Mouse (Mus musculus) kidney, adult 9 months (tissue): ENCODE results near the gene Pradc1.

ENCODE experiments used
- DNase-seq: peaks from one replicate; pipeline ENCODE4 v3.0.0; 2022

The Pradc1 gene

GRCm38 (mm10) chr6:85451664-85452410 is at the start of gene Pradc1:
TSS of gene Pradc1 (minus strand) at chr6:85451970.
- peak; percentile 99 for DNase-seq

DNA sequence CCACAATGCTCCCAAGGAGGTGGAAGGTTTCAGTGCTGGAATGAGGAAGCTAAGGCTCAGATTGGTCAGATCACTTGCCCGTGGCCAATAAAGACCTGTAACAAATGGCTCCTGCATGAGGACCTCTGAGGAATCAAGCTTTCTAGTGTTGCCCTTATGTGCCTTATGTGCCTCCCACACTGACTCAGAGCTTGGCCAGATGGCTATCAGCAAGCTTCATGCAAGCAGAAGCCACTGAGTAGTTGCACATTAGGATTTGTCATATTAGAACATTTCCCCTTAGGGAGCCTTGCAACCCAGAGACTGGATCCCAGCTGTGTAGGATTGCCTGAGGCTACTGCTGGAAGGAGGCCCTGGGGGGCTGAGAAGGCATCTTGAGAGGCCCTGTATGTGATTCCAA is 48.6 kb upstream of the Pradc1 start:
- no peak for DNase-seq

DNA sequence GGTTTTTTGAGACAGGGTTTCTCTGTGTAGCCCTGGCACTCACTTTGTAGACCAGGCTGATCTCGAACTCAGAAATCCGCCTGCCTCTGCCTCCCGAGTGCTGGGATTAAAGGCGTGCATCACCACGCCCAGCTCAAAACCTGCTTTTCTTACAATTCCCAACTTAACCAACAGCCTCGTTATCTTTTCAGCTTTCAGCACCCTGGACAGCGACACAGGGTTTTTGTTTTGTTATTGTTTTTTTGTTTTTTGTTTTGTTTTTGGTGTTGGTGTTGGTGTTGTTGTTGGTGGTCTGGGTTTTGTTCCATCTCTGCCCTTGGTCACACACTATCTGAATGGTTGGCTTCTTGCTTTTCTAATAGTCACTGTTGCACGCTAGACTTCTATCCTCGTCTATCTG is 46.4 kb upstream of the Pradc1 start:
- DNase-seq: no peak

DNA sequence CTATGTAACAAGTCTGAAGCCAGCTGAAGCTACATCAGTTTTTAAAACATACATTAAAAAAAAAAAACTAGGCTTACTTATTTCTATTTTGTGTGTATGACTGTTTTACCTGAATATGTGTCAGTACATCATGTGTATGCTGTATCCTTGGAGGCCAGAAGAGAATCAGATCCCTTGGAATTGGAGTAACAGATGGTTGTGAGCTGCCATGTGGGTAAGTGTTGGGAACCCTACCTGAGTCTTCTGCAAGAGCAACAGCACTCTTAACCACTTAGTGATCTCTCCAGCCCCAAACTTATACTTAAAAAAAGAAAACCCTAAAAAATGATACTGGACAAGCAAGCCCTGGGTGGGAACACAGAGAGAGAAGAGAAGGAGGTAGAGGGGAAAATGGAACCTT is 45.2 kb upstream of the Pradc1 start:
- DNase-seq: no peak

GRCm38 (mm10) chr6:85491606-85492005 is 39.8 kb upstream of the Pradc1 start:
- DNase-seq: no peak

GRCm38 (mm10) chr6:85490252-85490651 is 38.5 kb upstream of the Pradc1 start:
- DNase-seq: no peak

DNA sequence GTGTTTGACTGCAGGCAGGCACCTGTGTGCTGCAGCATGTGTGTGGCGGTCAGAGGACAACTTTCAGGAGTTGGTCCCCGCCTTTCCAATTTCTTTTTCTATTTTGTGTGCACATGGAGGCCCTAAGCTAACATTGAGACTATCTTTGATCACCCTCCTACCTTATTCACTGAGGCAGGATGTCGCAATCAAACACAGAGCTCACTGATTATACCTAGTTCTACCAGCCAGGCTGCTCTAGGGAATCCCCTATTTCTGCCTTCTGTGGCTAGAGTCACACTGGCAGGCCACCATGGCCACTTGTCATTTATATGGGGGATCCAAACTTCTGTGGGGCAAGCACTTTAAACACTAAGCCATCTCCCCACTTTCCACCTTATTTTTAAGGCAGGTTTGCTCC is 37.9 kb upstream of the Pradc1 start:
- DNase-seq: no peak

DNA sequence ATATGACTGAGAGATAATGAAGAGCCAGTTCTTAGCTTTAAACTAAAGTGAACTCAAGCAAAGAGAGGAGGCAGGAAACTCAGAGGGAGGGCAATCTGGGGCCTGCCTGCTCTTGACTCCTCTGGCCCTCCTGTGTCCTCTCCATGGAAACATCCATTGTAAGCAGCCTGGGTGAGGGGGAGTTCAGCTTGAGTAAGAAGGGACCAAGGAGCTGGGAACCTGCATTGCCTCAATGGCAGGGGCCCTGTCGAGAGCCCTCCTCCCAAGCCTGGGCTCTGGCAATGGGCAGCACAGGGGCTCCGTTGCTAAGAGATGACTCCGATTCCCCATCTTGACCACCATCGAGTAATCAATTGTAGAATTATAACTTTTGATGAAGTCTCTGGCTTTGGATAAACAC is 36.7 kb upstream of the Pradc1 start:
- no peak for DNase-seq

GRCm38 (mm10) chr6:85485738-85486137 is 34.0 kb upstream of the Pradc1 start:
- DNase-seq: no peak

- DNase-seq: no peak
Measured at GRCm38 (mm10) chr6:85483843-85484721, 32.3 kb upstream of the Pradc1 start.

DNA sequence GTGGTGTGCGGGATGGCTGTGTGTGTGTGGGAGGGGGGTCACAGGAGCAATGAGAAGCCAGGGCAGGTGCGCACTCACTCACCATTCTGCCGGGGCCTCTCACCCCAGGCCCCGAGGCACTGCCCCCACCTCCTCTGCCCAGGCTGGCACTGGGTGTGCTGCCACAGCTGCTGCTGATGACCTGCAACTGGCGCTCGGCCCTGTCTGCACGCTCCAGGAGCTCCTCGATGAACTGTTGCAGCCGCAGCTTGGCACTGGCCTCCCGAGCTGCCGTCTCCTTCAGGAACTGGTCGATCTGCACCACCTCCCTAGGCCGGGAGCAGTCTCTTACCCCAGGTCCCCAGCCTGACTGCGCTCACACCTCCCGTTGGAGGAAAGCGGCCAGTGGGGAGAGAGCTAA is 28.9 kb upstream of the Pradc1 start:
- no peak for DNase-seq

DNA sequence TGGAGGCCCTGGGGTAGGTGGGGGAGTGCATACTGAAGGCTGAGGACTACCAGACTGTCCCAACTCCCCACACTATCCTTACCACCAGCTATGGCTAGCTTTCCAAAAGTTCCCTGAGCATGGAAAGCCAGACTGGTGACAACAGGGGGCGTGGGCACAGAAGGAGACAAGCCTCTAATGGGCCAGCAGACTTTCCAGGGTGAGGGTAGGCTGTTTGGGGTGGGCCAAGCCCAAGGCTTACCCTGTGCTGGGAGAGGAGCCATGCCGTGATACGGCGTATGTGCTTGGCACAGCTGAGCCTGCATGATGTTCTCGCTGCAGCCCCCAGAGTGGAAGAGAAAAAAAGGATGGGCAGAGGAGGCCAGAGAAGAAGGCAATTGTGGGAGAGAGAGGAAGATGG is 28.2 kb upstream of the Pradc1 start:
- DNase-seq: no peak

- no peak for DNase-seq
Measured at GRCm38 (mm10) chr6:85478416-85478815, 26.6 kb upstream of the Pradc1 start.

- peak; percentile 19 for DNase-seq
Measured at GRCm38 (mm10) chr6:85477366-85477917, 25.7 kb upstream of the Pradc1 start.

GRCm38 (mm10) chr6:85475581-85475980 is 23.8 kb upstream of the Pradc1 start:
- no peak for DNase-seq

GRCm38 (mm10) chr6:85472542-85472941 is 20.8 kb upstream of the Pradc1 start:
- no peak for DNase-seq

- DNase-seq: no peak
Measured at GRCm38 (mm10) chr6:85471962-85472361, 20.2 kb upstream of the Pradc1 start.

GRCm38 (mm10) chr6:85469660-85470430 is 18.1 kb upstream of the Pradc1 start:
- DNase-seq: no peak

GRCm38 (mm10) chr6:85465381-85465780 is 13.6 kb upstream of the Pradc1 start:
- peak; percentile 17 for DNase-seq

GRCm38 (mm10) chr6:85459621-85460020 is 7.9 kb upstream of the Pradc1 start:
- no peak for DNase-seq

DNA sequence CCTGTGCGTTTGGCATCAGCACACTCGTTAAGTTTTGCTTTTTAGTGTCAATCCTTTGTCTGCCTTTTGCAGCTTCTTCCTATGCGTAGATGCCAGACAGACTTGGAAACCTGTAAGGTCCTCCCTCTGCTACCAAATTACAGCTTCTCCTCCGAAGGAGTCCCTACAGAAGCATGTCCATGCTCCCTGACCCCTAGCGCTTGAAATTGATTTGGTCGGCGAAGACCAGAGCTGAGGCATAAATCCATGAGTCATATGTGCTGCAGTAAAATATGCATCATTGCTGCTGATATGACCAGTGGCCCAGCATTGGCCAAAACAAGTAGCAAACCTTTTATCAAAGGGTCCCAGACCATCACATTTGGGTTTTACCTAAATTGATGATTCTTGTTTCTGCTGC is 1.0 kb upstream of the Pradc1 start:
- no peak for DNase-seq

- DNase-seq: no peak
Measured at GRCm38 (mm10) chr6:85452411-85452665, 568 bp upstream of the Pradc1 start.
